ENCODE assay signal across 8 mouse cellular contexts in the genomic region with DNA sequence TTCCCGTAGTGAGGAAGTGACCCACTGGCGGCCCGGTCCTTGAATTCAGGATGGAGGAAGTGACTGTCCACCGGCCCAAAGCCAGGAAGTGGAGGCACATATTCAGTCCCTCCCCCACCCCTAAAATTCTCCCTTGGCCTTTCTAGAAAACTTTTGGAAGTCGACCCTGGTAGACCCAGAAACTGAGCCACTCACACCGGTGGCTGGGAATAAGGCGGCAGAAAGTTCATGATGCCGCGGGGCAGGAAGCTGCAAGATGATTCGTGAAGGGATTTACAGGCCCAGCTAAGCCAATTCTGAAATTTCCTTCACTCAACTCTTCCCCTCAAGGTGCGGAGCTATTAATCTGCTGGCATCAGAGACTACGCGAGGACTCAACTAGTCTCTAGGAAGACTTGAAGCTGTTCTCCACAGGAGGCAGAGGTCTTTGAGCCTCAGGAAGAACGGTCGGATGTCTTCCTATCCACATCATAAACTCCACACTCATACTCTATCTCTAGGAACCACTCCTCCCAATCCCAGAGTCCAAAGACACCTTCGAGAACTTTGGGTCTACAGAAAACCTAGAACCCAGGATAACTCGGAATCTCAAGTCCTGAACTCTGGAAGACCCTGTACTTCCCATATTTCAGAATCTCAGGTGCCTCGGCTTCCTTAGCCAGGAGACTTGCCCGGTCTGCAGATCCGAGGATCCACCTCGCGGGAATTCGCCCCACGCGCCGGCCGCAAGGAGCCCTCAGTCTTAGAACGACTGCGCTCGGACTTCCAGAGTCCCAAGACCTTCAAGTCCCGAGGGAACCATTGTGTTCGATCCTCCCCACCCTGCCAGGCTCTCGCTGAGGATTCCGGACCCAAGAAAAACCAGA. TPM values are rescaled to one million over a fixed set of nuclear protein-coding genes. Genes with fewer than 3 reads are reported as not detected.
DNase-seq lines count a peak whose midpoint lies in the region; ATAC-seq and TF ChIP-seq lines count a peak whose summit lies in the region.

No protein-coding gene starts in this region.

- H3K4me2 ChIP-seq in forebrain, embryonic 11.5 days (ENCODE audit: low read depth, low read length, severe bottlenecking): peak overlapping the region; percentile 71
- H3K4me2 ChIP-seq in lung, embryonic 14.5 days: peak overlapping the region; percentile 67
- peak overlapping the region; percentile 80 for H3K4me2 ChIP-seq in stomach, embryonic 14.5 days (replicated peaks; ENCODE audit: low read depth, low read length)

- H3K27ac ChIP-seq in forebrain, embryonic 11.5 days (ENCODE audit: low read depth, low read length): 0 out of 2 replicates have a peak overlapping the region, but pooled peaks have one; percentile 13
- H3K27ac ChIP-seq in lung, embryonic 14.5 days (ENCODE audit: low read depth): peak overlapping the region; percentile 64
- peak overlapping the region; percentile 77; the same call in 1 of the 2 replicates for H3K27ac ChIP-seq in stomach, embryonic 14.5 days (ENCODE audit: low read length)

- H3K36me3 ChIP-seq in G1E (replicated peaks): peaks cover 30% of the 10 kb centered on the region
- no peaks in the 10 kb centered on the region for H3K36me3 ChIP-seq in forebrain, embryonic 11.5 days (ENCODE audit: control insufficient read depth, insufficient read depth, low read length)
- no peaks in the 10 kb centered on the region for H3K36me3 ChIP-seq in lung, embryonic 14.5 days (ENCODE audit: insufficient read depth)
- H3K36me3 ChIP-seq in stomach, embryonic 14.5 days (ENCODE audit: control insufficient read depth, insufficient read depth, low read length): no peaks in the 10 kb centered on the region

- peaks cover 49% of the 10 kb centered on the region for H3K4me1 ChIP-seq in G1E (ENCODE audit: insufficient read depth, low read depth, low read length)
- no peaks in the 10 kb centered on the region; the same call in 1 of the 2 replicates for H3K4me1 ChIP-seq in forebrain, embryonic 11.5 days (replicated peaks; ENCODE audit: control insufficient read depth, insufficient read depth, low read length)
- no peaks in the 10 kb centered on the region for H3K4me1 ChIP-seq in lung, embryonic 14.5 days (ENCODE audit: insufficient read depth)
- peaks cover 10% of the 10 kb centered on the region; the same call in 1 of the 2 replicates for H3K4me1 ChIP-seq in stomach, embryonic 14.5 days (ENCODE audit: control insufficient read depth, insufficient read depth, low read length)

- DNase-seq in A20 (ENCODE audit: low read depth, low spot score) (peak; percentile 53), G1E (ENCODE audit: low spot score) (peak; percentile 8)
- no peak for DNase-seq in forebrain, embryonic 11.5 days (ENCODE audit: low spot score)
- peak; percentile 61 for DNase-seq in induced T-regulatory cell, adult 2 months (ENCODE audit: low read depth)
- DNase-seq in lung, embryonic 14.5 days: peak; percentile 35
- DNase-seq in spleen, postnatal 14 days (ENCODE audit: low spot score in 2 of 2): no peak
- no peak for DNase-seq in right cerebral cortex, postnatal 14 days

- no peak for ATAC-seq in G1E (ENCODE audit: extremely low read depth, insufficient number of reproducible peaks, low FRiP score, poor library complexity, severe bottlenecking)
- peak; percentile 6; the same call in 1 of the 2 replicates for ATAC-seq in forebrain, embryonic 11.5 days (replicated peaks; ENCODE audit: low FRiP score)
- ATAC-seq in lung, embryonic 14.5 days (ENCODE audit: insufficient read depth): peak; percentile 13; the same call in 1 of the 2 replicates
- 0 out of 2 replicates have a peak, but pooled peaks have one; percentile 57 for ATAC-seq in stomach, embryonic 14.5 days (ENCODE audit: insufficient number of reproducible peaks, insufficient read depth, low FRiP score, low read depth)

- no peaks in the 10 kb centered on the region for H3K27me3 ChIP-seq in G1E (ENCODE audit: insufficient read depth, low read length)
- no peaks in the 10 kb centered on the region for H3K27me3 ChIP-seq in forebrain, embryonic 11.5 days (ENCODE audit: control insufficient read depth, insufficient read depth, low read length)
- no peaks in the 10 kb centered on the region for H3K27me3 ChIP-seq in lung, embryonic 14.5 days (ENCODE audit: insufficient read depth, low read length)
- H3K27me3 ChIP-seq in stomach, embryonic 14.5 days (ENCODE audit: control insufficient read depth, insufficient read depth, low read length): no peaks in the 10 kb centered on the region

- no peak for TF ChIP-seq CTCF in G1E (IDR thresholded peaks at IDR 0.05; ENCODE audit: low read depth, low read length)
- no peak for TF ChIP-seq CTCF in lung, embryonic 14.5 days (IDR thresholded peaks at IDR 0.05; ENCODE audit: low read depth)

- peak overlapping the region; percentile 82 for H3K9ac ChIP-seq in forebrain, embryonic 11.5 days (ENCODE audit: low read length)
- peak overlapping the region; percentile 80 for H3K9ac ChIP-seq in lung, embryonic 14.5 days
- peak overlapping the region; percentile 85 for H3K9ac ChIP-seq in stomach, embryonic 14.5 days (replicated peaks; ENCODE audit: low read depth, low read length)

- WGBS in forebrain, embryonic 11.5 days: 7% methylated on average over 34 of the region's 34 CpGs
- 3% methylated on average over 34 of the region's 34 CpGs for WGBS in lung, embryonic 14.5 days
- 3% methylated on average over 34 of the region's 34 CpGs for WGBS in stomach, embryonic 14.5 days

- H3K9me3 ChIP-seq in G1E (replicated peaks): no peaks in the 10 kb centered on the region
- no peaks in the 10 kb centered on the region for H3K9me3 ChIP-seq in forebrain, embryonic 11.5 days (ENCODE audit: control insufficient read depth, low read length)
- H3K9me3 ChIP-seq in lung, embryonic 14.5 days (ENCODE audit: low read depth, low read length): no peaks in the 10 kb centered on the region
- H3K9me3 ChIP-seq in stomach, embryonic 14.5 days (ENCODE audit: control insufficient read depth, low read depth, low read length): no peaks in the 10 kb centered on the region

- peak overlapping the region; percentile 82 for H3K4me3 ChIP-seq in G1E (ENCODE audit: low read depth, low read length)
- peak overlapping the region; percentile 71 for H3K4me3 ChIP-seq in forebrain, embryonic 11.5 days (ENCODE audit: low read depth, low read length)
- peak overlapping the region; percentile 74 for H3K4me3 ChIP-seq in lung, embryonic 14.5 days (ENCODE audit: low read depth, low read length)
- H3K4me3 ChIP-seq in stomach, embryonic 14.5 days (ENCODE audit: low read depth, low read length): peak overlapping the region; percentile 77

RNA-seq across cellular contexts. Expression of gene Limk2, which starts 0.6 kb away (rescaled TPM):
- total RNA-seq in G1E (2014; fragmentation: Nextera tagmentation) (47.1 and 49.6 TPM in 2 replicates), G1E (2017) (33.0 and 38.9 TPM in 2 replicates)
- polyA plus RNA-seq in G1E (2012): 44.9 and 46.1 TPM in 2 replicates
- 51.8 and 63.9 TPM in 2 replicates for polyA plus RNA-seq in forebrain, embryonic 11.5 days (2014; fragmentation: Nextera tagmentation; extraction: Ambion mirVana)
- polyA plus RNA-seq in lung, embryonic 14.5 days (2014; fragmentation: Nextera tagmentation; extraction: Ambion mirVana): 45.3 and 49.1 TPM in 2 replicates
- polyA plus RNA-seq in stomach, embryonic 14.5 days (2014; fragmentation: Nextera tagmentation; extraction: Ambion mirVana): 90.3 and 95.8 TPM in 2 replicates

RNA-seq across cellular contexts. Expression of gene Rnf185, which starts 43.8 kb away (rescaled TPM):
- 17.4 and 22.7 TPM in 2 replicates for total RNA-seq in G1E (2014; fragmentation: Nextera tagmentation)
- total RNA-seq in G1E (2017): 13.4 and 13.8 TPM in 2 replicates
- 2.1 and 2.7 TPM in 2 replicates for polyA plus RNA-seq in G1E (2012)
- polyA plus RNA-seq in forebrain, embryonic 11.5 days (2014; fragmentation: Nextera tagmentation; extraction: Ambion mirVana): 45.9 and 47.5 TPM in 2 replicates
- polyA plus RNA-seq in lung, embryonic 14.5 days (2014; fragmentation: Nextera tagmentation; extraction: Ambion mirVana): 37.9 and 40.7 TPM in 2 replicates
- polyA plus RNA-seq in stomach, embryonic 14.5 days (2014; fragmentation: Nextera tagmentation; extraction: Ambion mirVana): 34.2 and 34.8 TPM in 2 replicates

Comparison
In these comparisons a context has a peak if more than half of its experiments do, and no peak if none do; other contexts are left out.
1. DNase-seq: peak in A20 (single experiment), G1E (single experiment), induced T-regulatory cell, adult 2 months (single experiment) and lung, embryonic 14.5 days (single experiment); none in forebrain, embryonic 11.5 days (single experiment), spleen, postnatal 14 days (0 of 2) and right cerebral cortex, postnatal 14 days (single experiment).
2. H3K27ac ChIP-seq: peak in every context shown above with its lines; median percentile 77 in stomach, embryonic 14.5 days; 64 in lung, embryonic 14.5 days; 13 in forebrain, embryonic 11.5 days.
3. Peak in every context shown above with its lines, with median percentiles within 50 percentile points of each other: H3K4me3 ChIP-seq, H3K4me2 ChIP-seq and H3K9ac ChIP-seq.